8 mouse cellular contexts compared by ENCODE assay signal in genomic region chr10:85184201-85184963, GRCm38 (mm10). TPM values are rescaled to one million over a fixed set of nuclear protein-coding genes. Genes with fewer than 3 reads are reported as not detected.
DNase-seq lines count a peak whose midpoint lies in the region; ATAC-seq and TF ChIP-seq lines count a peak whose summit lies in the region.

No protein-coding gene starts in this region.

- H3K9me3 ChIP-seq in intestine, postnatal 0 days (ENCODE audit: control insufficient read depth): no peaks in the 10 kb centered on the region
- no peaks in the 10 kb centered on the region for H3K9me3 ChIP-seq in liver, embryonic 14.5 days (ENCODE audit: control insufficient read depth, low read length)
- no peaks in the 10 kb centered on the region for H3K9me3 ChIP-seq in stomach, postnatal 0 days (ENCODE audit: control insufficient read depth, low read length)

- H3K4me2 ChIP-seq in intestine, postnatal 0 days (replicated peaks; ENCODE audit: low read depth): peak overlapping the region; percentile 98
- peak overlapping the region; percentile 68 for H3K4me2 ChIP-seq in liver, embryonic 14.5 days (ENCODE audit: low read depth)
- H3K4me2 ChIP-seq in stomach, postnatal 0 days (replicated peaks; ENCODE audit: low read depth): peak overlapping the region; percentile 98

- peak; percentile 3 for ATAC-seq in intestine, postnatal 0 days
- ATAC-seq in liver, embryonic 14.5 days (ENCODE audit: insufficient read depth): peak; percentile 1; the same call in 1 of the 2 replicates
- peak; percentile 10; the same call in 1 of the 2 replicates for ATAC-seq in stomach, postnatal 0 days (ENCODE audit: low FRiP score, low TSS enrichment)

- peak overlapping the region; percentile 88 for H3K9ac ChIP-seq in intestine, postnatal 0 days (ENCODE audit: low read depth, low read length)
- H3K9ac ChIP-seq in liver, embryonic 14.5 days (replicated peaks): peak overlapping the region; percentile 4; the same call in 1 of the 2 replicates
- peak overlapping the region; percentile 84 for H3K9ac ChIP-seq in stomach, postnatal 0 days (ENCODE audit: low read length)

- H3K27ac ChIP-seq in intestine, postnatal 0 days (ENCODE audit: low read depth, low read length): peak overlapping the region; percentile 85
- H3K27ac ChIP-seq in liver, embryonic 14.5 days: no peak overlapping the region
- H3K27ac ChIP-seq in stomach, postnatal 0 days (replicated peaks): peak overlapping the region; percentile 89

- under 1% methylated on average over 84 of the region's 95 CpGs for WGBS in intestine, postnatal 0 days
- under 1% methylated on average over 92 of the region's 95 CpGs for WGBS in liver, embryonic 14.5 days (ENCODE audit: insufficient replicate concordance)
- WGBS in stomach, postnatal 0 days: under 1% methylated on average over 95 of the region's 95 CpGs

- TF ChIP-seq EP300 in liver, embryonic 14.5 days (IDR thresholded peaks at IDR 0.05; ENCODE audit: low read depth): no peak
- TF ChIP-seq EP300 in stomach, postnatal 0 days (optimal IDR thresholded peaks at IDR 0.05): no peak

- H3K36me3 ChIP-seq in intestine, postnatal 0 days (ENCODE audit: control insufficient read depth, insufficient read depth): no peaks in the 10 kb centered on the region
- H3K36me3 ChIP-seq in liver, embryonic 14.5 days (replicated peaks; ENCODE audit: control insufficient read depth, insufficient read depth, low read depth): no peaks in the 10 kb centered on the region
- no peaks in the 10 kb centered on the region for H3K36me3 ChIP-seq in stomach, postnatal 0 days (ENCODE audit: control insufficient read depth, insufficient read depth, low read length)

- peak; percentile 62 for DNase-seq in A20 (ENCODE audit: low read depth, low spot score)
- peak; percentile 38 to 48 for DNase-seq in adrenal gland, adult 18-20 months (ENCODE audit: low spot score in 2 of 2)
- peak; percentile 59 for DNase-seq in embryo, embryonic 10.5 days (ENCODE audit: low spot score)
- peak; percentile 23 to 56 for DNase-seq in gastrocnemius, postnatal 4 days (ENCODE audit: low spot score in 2 of 2)
- DNase-seq in liver, embryonic 14.5 days (ENCODE audit: low read depth in 3 of 3, low spot score in 3 of 3): no peak
- peak; percentile 24 to 46 for DNase-seq in natural killer cell, adult 2 months (ENCODE audit: low spot score in 2 of 2)
- DNase-seq in stomach, postnatal 0 days (ENCODE audit: low spot score): peak; percentile 58

- H3K4me1 ChIP-seq in intestine, postnatal 0 days (replicated peaks; ENCODE audit: control insufficient read depth, insufficient read depth, low read length): no peaks in the 10 kb centered on the region
- H3K4me1 ChIP-seq in liver, embryonic 14.5 days (replicated peaks; ENCODE audit: control insufficient read depth in 2 of 2, insufficient read depth in 2 of 2, low read length in 1 of 2): peaks cover 0 to 7% of the 10 kb centered on the region in 2 experiments; a peak in 2 of 4 replicates
- H3K4me1 ChIP-seq in stomach, postnatal 0 days (replicated peaks; ENCODE audit: control insufficient read depth, insufficient read depth): peaks cover 3% of the 10 kb centered on the region; the same call in 1 of the 2 replicates

- no peaks in the 10 kb centered on the region for H3K27me3 ChIP-seq in intestine, postnatal 0 days (replicated peaks; ENCODE audit: control insufficient read depth, insufficient read depth, low read length)
- H3K27me3 ChIP-seq in liver, embryonic 14.5 days (ENCODE audit: control insufficient read depth, insufficient read depth, low read length): no peaks in the 10 kb centered on the region; the same call in none of the 2 replicates
- no peaks in the 10 kb centered on the region for H3K27me3 ChIP-seq in stomach, postnatal 0 days (ENCODE audit: control insufficient read depth, insufficient read depth, low read length)

- H3K4me3 ChIP-seq in intestine, postnatal 0 days (ENCODE audit: low read depth, low read length): peak overlapping the region; percentile 92
- H3K4me3 ChIP-seq in liver, embryonic 14.5 days (ENCODE audit: insufficient read depth in 1 of 2, low read depth in 2 of 2, low read length in 2 of 2): peak overlapping the region; percentile 61 to 72
- H3K4me3 ChIP-seq in stomach, postnatal 0 days (ENCODE audit: low read depth, low read length): peak overlapping the region; percentile 87

- TF ChIP-seq CTCF in intestine, postnatal 0 days (IDR thresholded peaks at IDR 0.05; ENCODE audit: low read depth): 0 out of 2 replicates have a peak, but pooled peaks have one; percentile 1
- TF ChIP-seq CTCF in liver, embryonic 14.5 days (IDR thresholded peaks at IDR 0.05; ENCODE audit: low read depth): no peak
- TF ChIP-seq CTCF in stomach, postnatal 0 days (IDR thresholded peaks at IDR 0.05; ENCODE audit: low read depth): no peak; the same call in 1 of the 2 replicates

RNA-seq across cellular contexts. Expression of gene Cry1, which starts 0.5 kb away (rescaled TPM):
- total RNA-seq in adrenal gland, adult 18-20 months (2021): 10 to 100 TPM; 10.6 to 13.6 TPM
- total RNA-seq in gastrocnemius, postnatal 4 days (2021): 10 to 100 TPM; 16.6 to 20.8 TPM
- 18.6 and 20.3 TPM in 2 replicates for polyA plus RNA-seq in intestine, postnatal 0 days (2015; fragmentation: Nextera tagmentation; extraction: Ambion mirVana)
- 1.8 and 2.3 TPM in 2 replicates for polyA plus RNA-seq in liver, embryonic 14.5 days (2012; rRNA removed)
- polyA plus RNA-seq in liver, embryonic 14.5 days (2014; fragmentation: Nextera tagmentation; extraction: Ambion mirVana): 4.2 and 4.4 TPM in 2 replicates
- polyA plus RNA-seq in stomach, postnatal 0 days (2015; fragmentation: Nextera tagmentation; extraction: Ambion mirVana): 16.5 and 16.7 TPM in 2 replicates

RNA-seq across cellular contexts. Expression of gene Mterf2, which starts 56.6 kb away (rescaled TPM):
- total RNA-seq in adrenal gland, adult 18-20 months (2021): 1 to 10 TPM; 2.6 to 8.2 TPM
- total RNA-seq in gastrocnemius, postnatal 4 days (2021): 10 to 100 TPM in 1 of 2 experiments, 1 to 10 TPM in 1; 8.8 to 12.8 TPM
- 11.7 and 12.6 TPM in 2 replicates for polyA plus RNA-seq in intestine, postnatal 0 days (2015; fragmentation: Nextera tagmentation; extraction: Ambion mirVana)
- 2.5 and 4.4 TPM in 2 replicates for polyA plus RNA-seq in liver, embryonic 14.5 days (2012; rRNA removed)
- polyA plus RNA-seq in liver, embryonic 14.5 days (2014; fragmentation: Nextera tagmentation; extraction: Ambion mirVana): 5.2 and 6.4 TPM in 2 replicates
- polyA plus RNA-seq in stomach, postnatal 0 days (2015; fragmentation: Nextera tagmentation; extraction: Ambion mirVana): 5.4 and 7.2 TPM in 2 replicates

Comparison
In these comparisons a context has a peak if more than half of its experiments do, and no peak if none do; other contexts are left out.
1. DNase-seq: peak in A20 (single experiment), adrenal gland, adult 18-20 months (2 of 2), embryo, embryonic 10.5 days (single experiment), gastrocnemius, postnatal 4 days (2 of 2), natural killer cell, adult 2 months (2 of 2) and stomach, postnatal 0 days (single experiment); none in liver, embryonic 14.5 days (0 of 3).
2. H3K9ac ChIP-seq: peak in every context shown above with its lines; median percentile 88 in intestine, postnatal 0 days; 84 in stomach, postnatal 0 days; 4 in liver, embryonic 14.5 days.
3. Peak in every context shown above with its lines, with median percentiles within 50 percentile points of each other: ATAC-seq, H3K4me2 ChIP-seq and H3K4me3 ChIP-seq.